9 mouse cellular contexts compared by ENCODE assay signal in the genomic region with DNA sequence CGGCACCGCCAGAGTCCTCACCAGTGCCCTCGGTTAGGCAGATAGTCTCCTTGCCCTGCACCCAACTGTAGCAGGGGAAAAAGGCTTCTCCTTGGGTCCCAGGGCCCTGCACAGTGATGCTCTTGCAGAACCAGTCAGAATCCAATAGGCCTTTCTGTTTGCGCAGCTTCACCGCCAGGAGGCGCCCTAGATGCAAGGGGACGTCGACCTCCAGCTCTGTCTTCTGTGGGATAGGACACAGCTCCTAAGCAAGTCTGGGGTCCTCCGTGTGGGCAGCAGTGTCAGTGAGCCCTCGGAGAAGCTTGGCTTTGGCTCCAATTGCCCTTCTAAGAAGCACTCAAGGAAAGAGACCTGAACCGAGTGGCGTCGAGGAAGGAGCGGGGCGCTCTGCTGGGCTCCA. TPM values are rescaled to one million over a fixed set of nuclear protein-coding genes. Genes with fewer than 3 reads are reported as not detected.
DNase-seq lines count a peak whose midpoint lies in the region; ATAC-seq and TF ChIP-seq lines count a peak whose summit lies in the region.
"Had no signal": no experiment of that assay in that cellular context is flagged by ENCODE, and none has a peak within 500 bp of the region (broad histone marks: within the 10 kb centered on the region; RNA-seq: fewer than 3 reads in every experiment).

No protein-coding gene starts in this region.

- DNase-seq in gastrocnemius, adult 2 months = peak; percentile 40
- DNase-seq in gastrocnemius, postnatal 25 days = no peak
- DNase-seq in ZHBTc4 (ENCODE audit: low read depth, low spot score) = peak; percentile 84
- DNase-seq in hindbrain, postnatal 0 days (ENCODE audit: low spot score) = peak; percentile 64
- DNase-seq in liver, embryonic 11.5 days (ENCODE audit: low spot score) = no peak
- peak; percentile 66 for DNase-seq in naive thymus-derived CD4-positive, alpha-beta T cell, adult 2 months (ENCODE audit: low read depth)
- DNase-seq in thymus, postnatal 14 days = peak; percentile 73

- peak overlapping the region; percentile 25 for H3K4me2 ChIP-seq in hindbrain, postnatal 0 days (ENCODE audit: low read depth, low read length)
- peak overlapping the region; percentile 28; the same call in 1 of the 2 replicates for H3K4me2 ChIP-seq in liver, embryonic 11.5 days

- H3K27me3 ChIP-seq in hindbrain, postnatal 0 days (ENCODE audit: insufficient read depth, low read length) = peaks cover 22% of the 10 kb centered on the region
- H3K27me3 ChIP-seq in liver, embryonic 11.5 days (replicated peaks; ENCODE audit: control insufficient read depth, insufficient read depth, low read length) = peaks cover 50% of the 10 kb centered on the region

- intact Hi-C loops in gastrocnemius, adult 2 months (cut with DNase I) = no loop called here

- no peak overlapping the region for H3K4me3 ChIP-seq in gastrocnemius, adult 2 months
- H3K4me3 ChIP-seq in embryonic fibroblast, embryonic 13.5 days (ENCODE audit: insufficient read depth, low read length) = no peak overlapping the region
- 0 out of 2 replicates have a peak overlapping the region, but pooled peaks have one; percentile 7 for H3K4me3 ChIP-seq in hindbrain, postnatal 0 days (ENCODE audit: low read length)
- peak overlapping the region; percentile 13; the same call in 1 of the 2 replicates for H3K4me3 ChIP-seq in liver, embryonic 11.5 days (ENCODE audit: low read depth, low read length)
- H3K4me3 ChIP-seq: erythroblast, embryonic 14.5 days had no signal

- ATAC-seq in hindbrain, postnatal 0 days = no peak
- ATAC-seq in liver, embryonic 11.5 days (replicated peaks; ENCODE audit: low FRiP score) = no peak

- peaks cover 4% of the 10 kb centered on the region for H3K4me1 ChIP-seq in embryonic fibroblast, embryonic 13.5 days (ENCODE audit: control insufficient read depth, insufficient read depth, low read length)
- H3K4me1 ChIP-seq in hindbrain, postnatal 0 days (ENCODE audit: insufficient read depth, low read length) = no peaks in the 10 kb centered on the region
- no peaks in the 10 kb centered on the region; the same call in 1 of the 2 replicates for H3K4me1 ChIP-seq in liver, embryonic 11.5 days (replicated peaks; ENCODE audit: control insufficient read depth, insufficient read depth, low read length)

- no peak for TF ChIP-seq POLR2A in embryonic fibroblast, embryonic 13.5 days (IDR thresholded peaks at IDR 0.05; ENCODE audit: low read depth, low read length)

- H3K27ac ChIP-seq in gastrocnemius, adult 2 months = no peak overlapping the region
- H3K27ac ChIP-seq in embryonic fibroblast, embryonic 13.5 days (ENCODE audit: insufficient read depth, low read length) = no peak overlapping the region
- no peak overlapping the region for H3K27ac ChIP-seq in hindbrain, postnatal 0 days
- no peak overlapping the region for H3K27ac ChIP-seq in liver, embryonic 11.5 days (ENCODE audit: low read depth, low read length)

- peak; percentile 71 for TF ChIP-seq CTCF in gastrocnemius, adult 2 months (IDR thresholded peaks at IDR 0.05)
- peak; percentile 76; the same call in 1 of the 2 replicates for TF ChIP-seq CTCF in embryonic fibroblast, embryonic 13.5 days (IDR thresholded peaks at IDR 0.05; ENCODE audit: borderline replicate concordance, insufficient read depth, low read length)
- TF ChIP-seq CTCF in hindbrain, postnatal 0 days (IDR thresholded peaks at IDR 0.05; ENCODE audit: low read depth) = peak; percentile 77

- no peak overlapping the region for H3K9ac ChIP-seq in hindbrain, postnatal 0 days (replicated peaks; ENCODE audit: low read length)
- H3K9ac ChIP-seq in liver, embryonic 11.5 days (ENCODE audit: low read depth, low read length) = no peak overlapping the region

- under 1% methylated on average over 14 of the region's 15 CpGs for WGBS in hindbrain, postnatal 0 days
- WGBS in liver, embryonic 11.5 days = 5% methylated on average over 15 of the region's 15 CpGs

- H3K9me3 ChIP-seq in hindbrain, postnatal 0 days (ENCODE audit: low read length) = no peaks in the 10 kb centered on the region
- H3K9me3 ChIP-seq in liver, embryonic 11.5 days (ENCODE audit: control insufficient read depth, low read length) = no peaks in the 10 kb centered on the region

- no peaks in the 10 kb centered on the region for H3K36me3 ChIP-seq in hindbrain, postnatal 0 days (ENCODE audit: insufficient read depth, low read length)
- H3K36me3 ChIP-seq in liver, embryonic 11.5 days (ENCODE audit: control insufficient read depth, insufficient read depth, low read length) = no peaks in the 10 kb centered on the region

RNA-seq across cellular contexts. Expression of a gene that starts 0.8 kb away (rescaled TPM):
- not detected for total RNA-seq in gastrocnemius, adult 2 months (2021)
- total RNA-seq in gastrocnemius, postnatal 25 days (2021) = not detected
- not detected in 2 replicates for polyA plus RNA-seq in embryonic fibroblast, embryonic 13.5 days (2011; ENCODE audit: insufficient read length, low read depth, missing spikeins)
- not detected in 2 replicates for total RNA-seq in hindbrain, postnatal 0 days (2014; rRNA removed)
- polyA plus RNA-seq in hindbrain, postnatal 0 days (2015; fragmentation: Nextera tagmentation; extraction: Ambion mirVana) = 0.08 and 0.09 TPM in 2 replicates
- polyA plus RNA-seq in liver, embryonic 11.5 days (2014; fragmentation: Nextera tagmentation; extraction: Ambion mirVana) = 0.29 TPM in 1 of 2 replicates, not detected in the other
- polyA plus RNA-seq: erythroblast, embryonic 14.5 days had no signal

RNA-seq across cellular contexts. Expression of a gene that starts 30.2 kb away (rescaled TPM):
- total RNA-seq in gastrocnemius, adult 2 months (2021) = under 1 TPM in 1 of 2 experiments, not detected in 1; 0.17 TPM
- total RNA-seq in gastrocnemius, postnatal 25 days (2021) = under 1 TPM in 1 of 2 experiments, not detected in 1; 0.91 TPM
- polyA plus RNA-seq in embryonic fibroblast, embryonic 13.5 days (2011; ENCODE audit: insufficient read length, low read depth, missing spikeins) = not detected in 2 replicates
- not detected in 2 replicates for total RNA-seq in hindbrain, postnatal 0 days (2014; rRNA removed)
- polyA plus RNA-seq in hindbrain, postnatal 0 days (2015; fragmentation: Nextera tagmentation; extraction: Ambion mirVana) = 0.09 TPM in 1 of 2 replicates, not detected in the other
- polyA plus RNA-seq in liver, embryonic 11.5 days (2014; fragmentation: Nextera tagmentation; extraction: Ambion mirVana) = 1.0 and 2.1 TPM in 2 replicates
- polyA plus RNA-seq: erythroblast, embryonic 14.5 days had no signal

Comparison
In these comparisons a context has a peak if more than half of its experiments do, and no peak if none do; other contexts are left out.
1. DNase-seq: peak in gastrocnemius, adult 2 months (single experiment), ZHBTc4 (single experiment), hindbrain, postnatal 0 days (single experiment), naive thymus-derived CD4-positive, alpha-beta T cell, adult 2 months (single experiment) and thymus, postnatal 14 days (single experiment); none in gastrocnemius, postnatal 25 days (single experiment) and liver, embryonic 11.5 days (single experiment).
2. H3K4me3 ChIP-seq: peak in hindbrain, postnatal 0 days (single experiment) and liver, embryonic 11.5 days (single experiment); none in gastrocnemius, adult 2 months (single experiment) and embryonic fibroblast, embryonic 13.5 days (single experiment).
3. Peak in every context shown above with its lines, with median percentiles within 50 percentile points of each other: CTCF ChIP-seq.